Mouse (Mus musculus) cortical plate, adult 2 months (tissue): Measurements from ENCODE around the gene Dennd2a. TPM values are rescaled to one million over a fixed set of nuclear protein-coding genes. Genes with fewer than 3 reads are reported as not detected.

Experiments
- H3K27ac ChIP-seq: fragments of 200-500 bp; 2 replicates; pipeline ENCODE4 v1.5.1; 2012; ENCODE audit warnings: low read length, control low read depth, inconsistent platforms; ENCODE audit not compliant: insufficient read depth
- H3K4me1 ChIP-seq: fragments of 200-500 bp; 2 replicates; pipeline ENCODE4 v1.6.1; 2011; ENCODE audit warnings: low read length; ENCODE audit not compliant: control insufficient read depth, insufficient read depth
- H3K4me3 ChIP-seq: fragments of 200-500 bp; 2 replicates; pipeline ENCODE4 v1.5.1; 2011; ENCODE audit warnings: mild to moderate bottlenecking, low read length, control low read depth; ENCODE audit not compliant: insufficient read depth
- CTCF ChIP-seq: fragments of 200-500 bp; IDR thresholded peaks from 2 replicates; pipeline ENCODE4 v1.5.1; 2011; ENCODE audit warnings: mild to moderate bottlenecking, control low read depth, low read length; ENCODE audit not compliant: insufficient read depth; ENCODE audit errors: extremely low read depth
- POLR2A ChIP-seq: fragments of 200-500 bp; IDR thresholded peaks from 2 replicates; pipeline ENCODE4 v1.6.1; 2011; ENCODE audit warnings: mild to moderate bottlenecking, low read length, control low read depth; ENCODE audit not compliant: insufficient read depth; ENCODE audit errors: extremely low read depth
- polyA plus RNA-seq: library from polyadenylated mRNA; depleted of rRNA; stranded (reverse); fragments of >200 nt; gene quantifications from 2 replicates; pipeline ENCODE4 v1.2.3, GENCODE M21; 2012

Gene Dennd2a
- polyA plus RNA-seq, 1 experiment: 13.1 TPM

DNA sequence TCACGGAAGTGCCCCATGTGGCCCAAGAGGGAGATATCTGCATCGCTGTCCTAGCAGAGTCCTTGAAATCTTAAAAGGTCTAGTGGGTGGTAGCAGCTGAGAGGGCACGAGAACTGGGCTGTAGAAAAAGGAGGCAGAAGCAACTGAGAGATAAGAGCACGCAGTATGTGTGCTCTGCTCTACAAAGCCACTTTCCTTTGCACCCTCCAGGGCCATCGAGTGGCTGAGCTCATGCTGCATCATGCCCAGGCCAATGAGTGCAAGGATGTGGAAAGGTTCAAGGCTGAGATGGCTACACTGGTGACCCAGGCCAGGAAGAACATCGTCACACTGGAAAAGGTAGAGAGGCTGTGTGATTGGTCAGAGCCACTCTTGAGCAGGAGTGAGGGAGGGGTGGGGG is 27.9 kb upstream of the Dennd2a start, which contains the start of gene Gm42420:
Gene Gm42420, plus strand, starts transcription at position 237 of the 400 bp plus-strand sequence.
- H3K27ac ChIP-seq: no peak within 1 kb of the TSS
- H3K4me3 ChIP-seq: no peak within 1 kb of the TSS
- no peaks in the 10 kb centered on the region for H3K4me1 ChIP-seq
- TF ChIP-seq POLR2A (no peak), CTCF (no peak)

DNA sequence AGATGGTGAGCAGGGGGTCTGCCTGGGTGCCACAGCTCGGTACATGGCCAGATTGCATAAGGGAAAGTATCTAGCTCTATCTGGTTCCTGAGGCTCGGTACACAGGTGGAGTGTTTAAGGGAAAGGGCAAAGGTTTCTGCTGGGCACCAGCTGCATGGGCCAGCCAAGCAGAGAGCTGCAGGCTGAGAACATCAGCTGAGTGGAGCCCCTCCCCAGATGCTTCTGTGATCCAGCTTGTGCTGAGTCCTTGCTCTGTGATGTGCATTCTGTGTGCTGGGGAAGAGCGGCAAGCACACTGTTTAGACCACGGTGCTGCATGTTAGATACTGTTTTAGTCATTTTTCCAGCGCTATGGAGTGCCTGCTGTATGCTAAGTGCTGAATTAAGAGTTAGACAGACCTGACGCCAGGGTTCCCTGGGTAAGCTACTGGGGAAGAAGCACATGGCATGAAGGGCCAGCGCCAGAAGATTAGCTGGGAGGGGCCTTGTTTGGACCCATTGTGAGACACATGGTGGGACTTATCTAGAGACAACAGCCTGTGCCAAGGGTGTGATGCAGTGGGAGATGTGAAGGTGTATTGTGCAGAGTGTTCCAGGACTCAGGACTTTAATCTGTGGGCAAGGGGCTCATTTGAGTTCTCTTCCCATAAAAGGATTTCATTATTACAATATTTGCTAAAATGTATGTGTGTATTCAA is 23.6 kb upstream of the Dennd2a start:
- no peak for TF ChIP-seq POLR2A
- no peak for TF ChIP-seq CTCF
- Histone ChIP-seq H3K27ac (no peak overlapping the region), H3K4me1 (peaks cover 3% of the 10 kb centered on the region), H3K4me3 (no peak overlapping the region)

DNA sequence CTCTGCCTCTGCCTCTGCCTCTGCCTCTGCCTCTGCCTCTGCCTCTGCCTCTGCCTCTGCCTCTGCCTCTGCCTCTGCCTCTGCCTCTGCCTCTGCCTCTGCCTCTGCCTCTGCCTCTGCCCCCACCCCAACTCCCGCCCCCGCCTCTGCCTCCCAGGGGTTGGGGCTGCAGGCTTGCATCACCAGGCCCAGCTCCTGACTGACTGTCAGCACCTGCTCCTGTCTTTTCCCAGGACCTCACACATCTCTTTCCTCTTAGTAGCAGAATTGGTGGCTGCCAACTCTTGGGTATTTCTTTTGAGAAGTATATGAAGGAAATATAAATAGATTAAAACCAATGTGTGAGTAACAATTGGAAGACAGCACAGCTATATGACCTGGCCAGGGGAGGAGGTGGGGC is 22.9 kb upstream of the Dennd2a start:
- no peak overlapping the region for H3K27ac ChIP-seq
- TF ChIP-seq CTCF (no peak), POLR2A (no peak)
- peaks cover 3% of the 10 kb centered on the region for H3K4me1 ChIP-seq
- H3K4me3 ChIP-seq: no peak overlapping the region

DNA sequence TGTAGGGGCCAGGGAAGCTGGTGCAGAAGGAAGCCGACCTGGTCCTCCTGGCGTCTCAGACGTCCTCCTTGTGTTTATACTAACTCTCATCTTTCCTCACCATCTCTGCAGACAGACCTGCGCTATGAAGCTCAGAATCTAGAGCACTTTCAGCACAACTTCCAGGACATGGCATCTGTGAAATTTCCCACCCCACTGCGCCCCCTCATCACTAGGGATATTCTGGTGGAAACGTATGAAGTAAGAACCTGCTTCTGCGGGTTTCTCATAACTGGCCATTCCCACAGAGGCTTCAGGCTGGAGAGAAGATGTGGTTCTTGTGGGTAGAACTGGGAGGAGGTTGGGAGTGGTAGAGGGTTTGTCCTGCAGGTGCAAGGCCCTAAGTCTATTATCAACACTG is 21.9 kb upstream of the Dennd2a start:
- Histone ChIP-seq H3K4me1 (peaks cover 7% of the 10 kb centered on the region), H3K27ac (no peak overlapping the region)
- TF ChIP-seq CTCF (no peak), POLR2A (no peak)

DNA sequence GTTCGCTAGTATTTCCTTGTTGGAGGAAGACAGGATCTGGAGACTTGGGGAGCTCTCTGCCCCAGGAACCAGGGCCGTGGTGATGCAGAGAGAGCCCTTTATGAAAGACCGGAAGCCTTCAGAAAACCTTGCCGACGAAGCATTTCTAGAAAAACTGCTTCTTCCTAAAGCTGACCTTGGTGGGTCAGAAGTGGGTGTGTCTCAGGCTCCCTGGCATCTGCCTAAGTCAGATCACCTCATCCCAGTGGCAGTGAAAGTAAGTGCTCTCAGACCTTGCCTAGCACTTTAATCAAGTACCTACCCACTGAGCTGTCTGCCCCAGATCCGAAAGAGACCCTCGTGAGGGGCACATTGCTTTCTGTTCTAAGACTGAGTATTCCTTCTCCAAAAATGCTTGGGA is 17.3 kb upstream of the Dennd2a start:
- TF ChIP-seq POLR2A (no peak), CTCF (no peak)
- Histone ChIP-seq H3K27ac (no peak overlapping the region), H3K4me3 (peak overlapping the region; percentile 85), H3K4me1 (peaks cover 7% of the 10 kb centered on the region)

More for the DNA sequence above, 21.9 kb upstream of the Dennd2a start:
- no peak overlapping the region for H3K4me3 ChIP-seq

DNA sequence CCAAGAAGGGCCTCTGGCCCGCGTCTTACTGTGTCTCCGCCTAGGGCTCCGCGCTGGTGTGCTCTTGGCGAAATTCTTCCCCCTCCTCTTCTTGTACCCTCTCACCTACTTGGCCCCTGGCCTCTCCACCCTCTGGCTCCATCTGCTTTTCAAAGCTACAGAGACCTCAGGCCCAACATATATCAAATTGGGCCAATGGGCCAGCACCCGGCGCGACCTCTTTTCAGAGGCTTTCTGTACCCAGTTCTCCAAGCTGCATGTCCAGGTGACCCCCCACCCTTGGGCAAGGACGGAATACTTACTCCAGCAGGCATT is 16.8 kb upstream of the Dennd2a start:
- peak overlapping the region; percentile 85 for H3K4me3 ChIP-seq
- H3K27ac ChIP-seq: 0 out of 2 replicates have a peak overlapping the region, but pooled peaks have one; percentile 61
- TF ChIP-seq POLR2A (no peak), CTCF (no peak)
- peaks cover 7% of the 10 kb centered on the region for H3K4me1 ChIP-seq

DNA sequence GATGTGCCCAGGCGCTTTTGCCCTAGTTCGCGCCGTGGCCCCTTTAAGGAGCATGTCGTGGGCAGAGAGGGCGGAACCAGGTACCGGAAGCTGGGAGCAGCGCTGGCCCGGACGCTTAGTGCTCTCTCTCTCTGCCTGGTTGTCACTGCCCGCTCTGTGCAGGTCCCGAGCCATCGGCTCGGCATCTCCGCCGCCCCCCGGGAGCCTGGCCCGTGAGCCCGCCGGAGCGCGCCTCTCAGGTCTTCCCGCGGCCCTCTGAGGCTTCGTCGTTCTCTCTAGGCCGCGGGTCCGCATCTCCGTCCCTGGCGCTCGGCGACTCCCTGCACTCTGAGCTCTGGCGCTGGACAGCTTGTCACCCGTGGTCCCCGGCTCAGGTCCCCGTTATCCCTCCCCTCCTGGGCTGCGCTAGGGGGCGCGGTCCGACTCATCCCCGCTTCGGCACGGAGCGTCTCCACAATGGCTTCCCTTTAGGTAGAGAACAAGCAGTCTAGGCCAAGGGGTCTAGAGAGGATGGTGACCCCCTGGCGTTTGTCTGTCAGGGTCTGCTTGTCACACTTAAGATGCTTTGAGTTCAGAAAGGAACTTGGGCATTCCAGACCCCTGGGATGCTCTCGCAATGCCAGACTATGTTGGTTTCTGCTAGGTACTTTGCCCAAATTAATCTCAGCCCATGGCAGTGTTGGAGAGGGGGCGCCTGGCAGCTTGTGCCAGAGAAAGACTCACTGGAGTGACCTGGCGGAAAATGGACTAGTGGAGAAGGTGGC is 16.3 kb upstream of the Dennd2a start, which contains the start of gene Adck2:
Gene Adck2, plus strand, starts transcription at position 83 of the 764 bp plus-strand sequence.
- H3K4me1 ChIP-seq: peaks cover 3% of the 10 kb centered on the region
- no peak for TF ChIP-seq CTCF
- peak; percentile 92; the same call in 1 of the 2 replicates for TF ChIP-seq POLR2A
- peak within 1 kb of the TSS; percentile 61 for H3K27ac ChIP-seq
- peak within 1 kb of the TSS; percentile 85 for H3K4me3 ChIP-seq

DNA sequence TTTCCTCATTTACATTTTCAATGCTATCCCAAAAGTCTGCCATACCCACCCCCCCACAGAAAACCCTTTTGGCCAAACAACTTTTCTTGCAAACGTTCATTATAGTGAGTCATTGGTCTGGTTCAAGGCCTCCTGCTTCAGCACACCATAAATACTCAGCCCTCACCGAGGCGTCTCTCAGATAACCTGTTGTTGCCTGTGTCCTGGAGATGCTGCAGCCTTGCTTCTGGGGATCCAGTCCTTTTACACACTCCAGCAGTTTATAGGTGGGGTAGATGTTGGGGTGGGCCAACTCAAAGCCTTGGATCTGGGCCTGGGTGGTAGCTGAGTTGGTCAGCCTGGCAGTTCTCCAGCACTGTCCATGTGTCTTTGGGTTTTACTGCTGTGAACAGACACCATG is 12.8 kb upstream of the Dennd2a start:
- Histone ChIP-seq H3K4me3 (no peak overlapping the region), H3K27ac (no peak overlapping the region), H3K4me1 (peaks cover 3% of the 10 kb centered on the region)
- no peak for TF ChIP-seq CTCF
- no peak for TF ChIP-seq POLR2A

DNA sequence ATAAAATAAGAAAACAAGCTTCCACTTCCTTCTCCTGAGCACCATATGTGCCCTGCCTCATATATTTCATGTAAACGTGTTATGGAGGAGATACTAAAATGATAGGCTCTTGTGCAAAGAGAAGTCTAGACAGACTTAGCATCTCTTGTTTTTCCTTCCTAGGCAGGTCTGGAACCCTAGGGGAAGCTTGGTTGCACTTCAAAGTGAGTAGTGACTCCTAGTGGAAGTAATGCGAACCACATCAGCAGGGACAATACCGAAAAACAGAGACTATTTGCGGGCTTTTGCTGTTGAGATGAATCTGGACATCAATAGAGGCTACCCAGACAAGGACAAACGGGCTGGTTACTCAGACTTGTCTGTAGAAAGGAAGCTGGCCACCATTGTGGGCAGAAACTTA is 9.9 kb upstream of the Dennd2a start:
- TF ChIP-seq POLR2A (no peak), CTCF (peak; percentile 77)
- H3K4me1 ChIP-seq: no peaks in the 10 kb centered on the region; the same call in 1 of the 2 replicates
- H3K4me3 ChIP-seq: no peak overlapping the region
- H3K27ac ChIP-seq: no peak overlapping the region

DNA sequence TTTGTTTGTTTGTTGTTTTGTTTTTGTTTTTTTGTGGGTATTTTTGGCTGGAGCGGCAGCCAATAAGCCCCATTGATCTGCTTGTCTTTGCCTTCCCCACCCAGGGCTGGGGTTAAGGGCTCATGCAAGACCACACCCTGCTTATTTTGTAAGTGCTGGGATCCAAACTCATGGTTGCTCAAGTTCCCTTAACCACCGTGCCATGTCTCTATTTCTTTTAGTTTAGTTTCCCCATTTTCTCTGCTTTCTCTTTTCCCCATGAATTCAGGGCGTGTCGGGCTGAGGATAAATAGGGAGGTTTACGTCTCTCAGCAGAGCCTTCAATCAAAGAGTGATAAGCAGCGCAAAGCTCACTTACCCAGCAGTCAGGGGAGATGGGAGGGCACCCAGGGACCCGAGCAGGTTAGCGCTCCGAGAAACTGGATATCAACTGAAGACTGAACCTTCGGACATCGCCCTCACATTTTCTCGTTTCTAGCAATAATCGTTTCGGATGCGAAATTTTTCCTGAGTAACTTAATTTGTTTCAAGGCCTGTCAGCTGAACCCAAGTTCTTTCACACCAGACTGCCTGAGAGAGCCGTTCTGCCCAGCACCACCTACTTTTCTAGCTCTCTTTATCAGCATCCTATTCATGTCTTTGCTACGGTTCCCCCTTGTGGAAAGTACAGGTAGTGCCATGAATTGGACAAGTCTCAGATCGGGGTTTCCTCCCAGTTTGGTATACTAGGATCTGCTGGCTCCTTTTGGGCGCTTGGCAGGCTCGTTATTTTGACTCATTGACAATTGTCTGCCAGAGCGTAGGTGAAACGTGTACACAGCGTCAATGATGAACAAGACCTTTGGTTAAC is 4.7 kb upstream of the Dennd2a start:
- H3K4me3 ChIP-seq: no peak overlapping the region
- peak; percentile 81 for TF ChIP-seq CTCF
- no peak for TF ChIP-seq POLR2A
- H3K4me1 ChIP-seq: no peaks in the 10 kb centered on the region; the same call in 1 of the 2 replicates

More for the DNA sequence above, 4.7 kb upstream of the Dennd2a start:
- no peak overlapping the region for H3K27ac ChIP-seq
